Mouse (Mus musculus): ENCODE measurements at regions not wholly inside any gene's neighbourhood (a gene's known extent, or its start where the extent isn't known, plus 50 kb on each side); places are given as distances from the start of the nearest gene placed in this dataset.

DNA sequence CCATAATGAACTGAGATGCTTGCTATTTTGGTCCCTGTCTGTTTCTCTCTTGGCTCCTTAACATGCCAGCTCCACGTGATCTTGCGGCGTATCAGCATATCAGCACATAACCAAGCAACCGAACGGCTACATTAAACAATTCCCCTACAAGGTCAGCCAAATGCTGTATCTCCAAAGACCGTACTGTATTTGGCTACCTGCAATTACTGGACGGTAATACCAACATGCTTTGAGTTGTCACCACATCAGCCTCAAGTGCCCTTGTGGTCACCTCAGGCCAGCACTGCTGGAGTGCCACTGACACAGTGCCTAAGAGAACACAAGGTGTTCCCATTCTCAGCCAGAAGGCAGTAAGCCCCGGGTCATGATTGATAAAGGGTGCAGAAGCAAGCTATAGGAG lies 70.2 kb downstream of the Dyrk2 start:
- no peak for DNase-seq (ENCODE audit: low read depth, low spot score)
- Histone ChIP-seq H3K36me3 (ENCODE audit: control insufficient read depth, insufficient read depth, low read length, poor library complexity, severe bottlenecking) (no peaks in the 10 kb centered on the region), H3K27me3 (ENCODE audit: control insufficient read depth, insufficient read depth, low read length, poor library complexity, severe bottlenecking) (no peaks in the 10 kb centered on the region)

DNA sequence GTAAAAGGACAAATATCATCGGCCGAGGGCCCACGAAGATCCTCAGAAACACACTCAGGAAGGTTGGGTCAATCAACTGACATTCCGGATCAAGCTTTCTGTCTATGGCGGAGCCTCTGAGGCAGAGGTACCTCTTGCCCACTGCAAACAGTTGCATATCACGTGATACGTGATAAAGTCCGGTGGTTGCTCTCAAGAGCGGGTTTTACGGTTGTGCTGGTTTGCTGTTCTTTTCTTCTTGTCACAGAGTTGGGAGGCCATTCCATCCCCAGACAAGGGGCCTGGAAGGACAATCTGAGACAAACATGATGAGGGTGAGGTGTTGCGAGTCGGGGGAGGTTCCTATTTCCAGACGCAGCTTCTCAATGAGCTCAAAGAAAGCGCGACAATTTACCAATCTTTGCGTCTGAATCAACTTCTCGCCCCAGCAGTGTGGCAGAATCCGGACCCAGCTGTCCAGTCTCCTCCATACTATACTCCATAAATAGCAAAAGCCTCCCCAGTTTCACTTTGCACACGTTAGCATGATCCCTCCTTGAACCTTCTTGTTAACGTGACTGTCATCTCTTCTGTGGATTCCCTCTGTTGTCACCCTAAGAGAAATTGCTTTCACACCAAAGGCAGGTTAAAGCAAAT lies 66.0 kb downstream of the Dyrk2 start:
- Histone ChIP-seq H3K27me3 (ENCODE audit: control insufficient read depth, insufficient read depth, low read length, poor library complexity, severe bottlenecking) (no peaks in the 10 kb centered on the region), H3K36me3 (ENCODE audit: control insufficient read depth, insufficient read depth, low read length, poor library complexity, severe bottlenecking) (no peaks in the 10 kb centered on the region)
- no peak for DNase-seq (ENCODE audit: low read depth, low spot score)

DNA sequence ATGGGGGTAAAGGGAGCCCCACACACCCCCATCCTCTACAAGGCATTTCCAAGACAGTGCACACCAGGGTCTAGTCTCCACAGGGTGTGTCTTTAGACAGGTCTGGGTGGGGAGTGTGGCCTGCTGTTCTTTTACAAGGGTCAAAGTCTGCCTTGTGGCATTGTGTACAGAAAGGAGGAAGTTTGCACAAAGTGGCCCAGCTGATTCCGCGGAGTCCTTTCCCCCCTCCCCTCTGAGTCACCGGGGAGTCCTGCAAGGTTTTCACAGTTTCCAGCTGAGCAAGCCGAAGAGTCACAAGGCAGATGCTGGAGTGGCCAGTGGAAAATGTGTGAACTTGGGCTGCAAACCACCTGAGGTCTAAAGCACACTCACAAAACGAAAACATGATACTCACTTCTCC lies 65.4 kb downstream of the Dyrk2 start:
- DNase-seq (ENCODE audit: low read depth, low spot score), result peak; percentile 74
- no peaks in the 10 kb centered on the region for H3K27me3 ChIP-seq (ENCODE audit: control insufficient read depth, insufficient read depth, low read length, poor library complexity, severe bottlenecking)

More for the DNA sequence above, 65.4 kb downstream of the Dyrk2 start:
- no peaks in the 10 kb centered on the region for H3K36me3 ChIP-seq (ENCODE audit: control insufficient read depth, insufficient read depth, low read length, poor library complexity, severe bottlenecking)

Measured in splenic B cell, adult 2 months (primary cell).